Mouse (Mus musculus) c-Kit-positive CD71-negative TER-119-negative erythroid progenitor cells, embryonic 14.5 days (primary cell): ENCODE measurements around the gene Gucy1b1.

Experiments used
- DNase-seq: peaks from one replicate; pipeline ENCODE4 v3.0.0-alpha.2; 2013; ENCODE audit warnings: low read depth

The Gucy1b1 gene

DNA sequence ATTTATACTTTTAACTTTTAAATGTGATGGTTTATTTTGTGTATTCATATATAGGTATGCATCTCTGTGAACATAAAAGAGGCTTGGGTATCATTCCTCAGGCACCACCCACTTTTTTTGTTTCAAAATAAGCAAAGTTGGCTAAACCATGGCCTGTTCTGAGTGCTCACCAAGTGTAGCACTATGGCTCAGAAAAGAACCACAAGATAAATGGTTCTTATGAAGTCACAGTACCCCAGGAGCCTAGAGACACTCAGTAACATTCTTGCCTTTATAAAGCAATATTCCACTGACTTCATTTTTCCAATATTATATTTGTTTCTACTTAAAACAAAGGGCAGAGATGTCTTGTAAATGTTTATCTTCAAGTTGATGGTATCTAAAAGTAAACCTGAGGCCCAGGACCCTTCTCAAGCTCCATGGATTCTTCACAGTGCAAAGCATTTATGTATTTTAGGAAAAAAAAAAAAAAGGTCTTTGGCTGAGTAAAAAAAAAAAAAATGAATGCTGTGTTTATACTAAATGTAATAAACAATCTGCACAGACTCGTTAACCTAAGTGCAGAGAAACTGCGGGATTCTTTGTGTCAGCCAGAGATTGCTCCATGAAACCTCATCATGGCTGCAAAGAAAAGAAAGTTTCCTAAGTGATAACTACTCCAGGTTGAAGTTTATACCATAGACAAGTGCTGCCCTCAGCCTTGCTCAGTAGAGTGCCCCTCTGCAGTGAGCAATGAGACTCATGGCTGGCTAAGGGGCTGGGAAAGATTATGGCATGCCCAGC, 38.0 kb downstream of the Gucy1b1 start:
- no peak for DNase-seq

DNA sequence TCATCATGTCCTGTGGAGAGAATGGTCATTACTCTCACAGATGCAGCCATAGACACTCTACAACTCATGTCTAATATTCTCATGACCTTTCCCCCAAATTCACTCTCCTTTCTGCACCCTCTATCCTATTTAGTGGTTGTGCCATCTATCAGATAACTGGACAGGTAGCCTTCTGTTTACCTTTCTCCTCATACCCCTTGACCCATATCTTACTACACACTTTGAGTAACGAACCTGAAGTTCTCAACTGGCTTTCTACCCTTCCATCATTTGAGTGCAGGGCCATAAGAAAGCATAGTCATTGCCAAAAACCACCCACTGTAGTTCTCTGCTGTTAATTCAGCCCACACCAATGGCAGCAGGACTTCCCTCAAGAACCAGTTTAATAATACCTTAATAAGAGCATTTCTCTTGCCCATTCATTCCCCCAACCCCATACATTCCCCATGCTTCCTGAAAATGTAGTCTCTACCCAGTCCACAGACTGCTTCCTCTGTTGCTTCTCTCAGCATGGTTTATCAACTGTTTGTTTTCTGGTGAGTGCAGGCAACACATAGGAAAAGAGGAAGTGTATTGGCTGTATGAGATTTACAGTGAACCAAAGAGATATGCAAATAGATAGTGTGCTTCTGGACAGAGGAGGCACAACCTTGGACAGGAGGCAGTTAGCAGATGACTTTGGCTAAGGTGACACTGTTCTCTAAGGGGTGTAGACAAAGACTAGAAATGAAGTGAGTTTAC, 44.3 kb downstream of the Gucy1b1 start:
- DNase-seq = no peak

DNA sequence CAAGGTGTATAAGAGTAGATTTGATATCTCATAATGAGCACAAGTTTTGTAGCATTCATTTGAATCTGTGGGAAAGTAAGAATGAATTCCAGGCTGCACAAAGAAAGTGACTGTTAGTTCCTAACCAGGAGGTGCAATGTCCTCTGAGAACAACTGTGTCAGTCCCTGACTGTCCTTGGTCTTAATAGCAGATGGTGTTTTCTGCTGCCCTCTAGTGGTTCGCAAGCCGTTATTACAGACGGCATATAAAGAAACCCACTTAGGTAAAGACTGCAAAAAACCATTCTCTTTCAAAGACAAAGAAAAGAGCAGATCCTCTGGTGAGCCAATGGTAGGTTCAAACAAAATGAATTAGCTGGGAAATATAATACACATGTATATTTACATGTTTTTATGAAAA, 45.3 kb downstream of the Gucy1b1 start:
- no peak for DNase-seq

DNA sequence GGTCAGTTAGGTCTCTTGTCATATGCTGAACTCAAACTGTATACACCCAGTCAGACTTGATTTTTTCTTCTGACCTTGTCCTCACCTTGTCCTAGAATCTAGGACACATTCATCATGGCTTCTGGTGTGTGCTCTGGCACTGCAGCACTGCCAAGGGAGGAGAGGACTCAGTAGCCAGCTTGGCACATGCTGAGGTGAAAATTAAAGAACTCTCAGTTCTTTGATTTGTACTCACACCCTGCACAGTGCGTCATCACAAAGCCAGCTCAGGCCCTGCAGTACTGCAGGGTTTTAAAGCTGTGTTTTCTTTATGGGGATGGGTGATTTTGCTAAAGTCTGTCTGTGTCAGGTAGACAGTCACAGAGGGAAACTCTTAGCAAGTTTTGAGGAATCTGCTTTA, 47.2 kb downstream of the Gucy1b1 start:
- DNase-seq = no peak

DNA sequence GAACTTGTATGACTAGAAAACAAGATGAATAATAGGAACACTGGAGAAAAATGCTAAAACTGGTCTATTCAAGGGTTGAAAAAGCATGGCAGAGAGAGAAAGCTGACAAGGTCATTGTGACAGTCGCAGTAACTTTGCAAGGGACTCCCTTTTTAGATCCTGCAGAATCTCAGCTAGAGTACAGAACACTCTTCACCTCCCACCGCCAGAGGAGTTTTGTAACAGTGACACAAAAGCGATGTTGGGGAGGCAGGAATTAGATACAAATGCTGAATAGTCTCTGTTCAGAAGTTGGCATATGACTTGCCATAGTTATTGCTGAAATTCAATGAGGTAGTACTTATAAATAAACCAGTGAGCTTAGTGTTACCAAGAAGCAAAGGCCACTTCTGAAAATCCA, 51.4 kb downstream of the Gucy1b1 start:
- no peak for DNase-seq

DNA sequence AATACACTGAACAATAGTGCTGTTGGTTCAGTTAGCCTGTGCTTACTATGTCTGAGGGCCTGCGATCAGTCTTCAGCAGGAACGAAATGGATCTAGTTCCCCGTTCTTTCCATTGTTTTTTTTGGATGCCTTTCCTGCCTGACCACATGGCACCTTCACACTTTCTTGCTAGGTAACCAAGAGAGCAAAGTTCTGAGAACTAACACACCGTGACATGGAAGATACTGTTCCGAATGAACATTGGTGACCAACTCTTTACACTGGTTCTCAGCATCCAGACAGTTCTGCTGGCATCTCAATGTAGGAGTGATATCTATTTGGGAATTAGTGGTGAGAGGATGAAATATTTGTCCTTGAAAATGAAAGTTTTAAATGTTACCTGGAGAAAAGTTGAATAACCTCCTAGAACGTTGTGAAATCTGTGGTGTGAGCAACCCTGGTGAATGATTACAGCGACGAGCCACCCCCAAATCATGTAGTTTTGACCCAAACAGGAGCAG, 52.0 kb downstream of the Gucy1b1 start:
- DNase-seq = no peak

DNA sequence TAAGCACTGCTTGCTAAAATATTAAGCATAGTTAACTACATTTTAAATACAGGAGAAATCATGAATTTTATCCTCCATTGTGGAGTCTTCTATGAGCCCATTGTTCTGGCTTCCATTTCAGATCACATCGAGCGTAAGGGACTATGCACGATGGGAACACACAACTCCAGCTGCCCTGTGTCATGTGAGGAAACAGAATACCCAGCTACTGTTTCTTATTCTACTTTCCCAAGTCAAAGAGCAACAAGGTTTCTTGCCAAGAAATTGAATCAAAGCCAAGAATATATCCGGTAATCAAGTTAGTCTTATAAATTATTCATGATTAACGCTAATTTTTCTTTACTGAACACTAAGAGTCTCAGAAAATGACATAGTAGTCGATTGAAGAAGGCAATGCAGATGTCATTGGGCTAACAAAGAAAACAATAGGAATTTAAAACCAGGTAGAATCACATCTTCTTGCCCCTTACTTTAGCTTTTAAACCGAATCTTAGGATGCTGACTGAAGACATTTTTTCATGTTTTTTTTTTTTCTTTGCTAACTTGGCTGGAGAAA, 60.3 kb downstream of the Gucy1b1 start:
- no peak for DNase-seq

DNA sequence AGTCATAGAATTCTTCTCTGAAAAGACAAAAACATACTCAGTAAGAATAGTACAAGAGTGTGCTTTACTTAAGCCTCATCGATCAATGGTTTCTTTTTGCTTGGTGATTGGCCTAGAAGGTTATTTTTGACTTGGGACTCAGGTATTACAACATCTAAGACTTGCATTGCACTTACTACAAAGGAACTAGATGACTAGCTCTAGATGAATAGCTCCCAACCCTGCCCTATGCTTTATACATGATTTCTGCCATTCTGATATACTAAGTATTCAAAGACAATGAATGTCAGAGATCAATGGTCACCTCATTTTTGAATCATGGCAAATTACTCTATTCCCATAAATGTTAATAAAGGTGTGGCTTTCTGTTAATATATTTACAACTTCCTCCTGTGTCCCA, 67.5 kb downstream of the Gucy1b1 start:
- no peak for DNase-seq

DNA sequence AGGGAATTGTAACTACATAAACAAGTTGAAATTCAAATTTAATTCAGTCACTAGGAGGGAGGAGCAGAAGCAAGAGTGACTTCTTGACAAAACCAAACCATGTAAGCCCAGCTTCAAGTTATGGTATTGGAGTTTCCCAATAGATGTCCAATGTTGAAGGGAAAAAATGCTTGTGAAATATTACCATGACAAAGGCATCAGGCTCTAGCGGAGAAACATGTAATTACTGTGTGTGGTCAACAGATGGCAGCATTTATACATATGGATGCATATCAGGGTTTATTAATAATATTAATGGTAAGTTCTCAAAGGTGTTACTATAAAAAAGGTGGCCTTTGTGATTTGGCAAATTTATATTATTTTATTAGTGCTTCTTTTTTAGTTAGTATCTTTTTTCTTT, 78.5 kb downstream of the Gucy1b1 start:
- peak; percentile 22 for DNase-seq

DNA sequence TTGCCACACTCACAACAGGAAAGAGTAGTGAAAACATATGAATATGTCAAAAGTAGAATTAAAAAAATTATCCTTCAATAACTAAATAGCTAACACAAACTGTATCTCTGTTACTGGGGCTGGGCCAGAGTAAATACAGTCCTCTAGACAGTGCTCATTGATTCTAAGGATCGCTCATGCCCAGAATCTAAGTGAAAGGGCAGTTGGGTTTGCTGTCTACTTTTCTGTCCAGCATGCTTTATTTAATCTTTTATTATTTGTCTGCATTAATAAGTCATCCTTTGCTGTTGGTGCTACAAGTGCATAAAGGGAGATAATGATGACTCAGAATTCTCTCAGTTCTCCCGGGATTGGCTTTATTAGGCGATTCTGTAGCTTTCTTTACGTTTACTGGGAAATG, 79.1 kb downstream of the Gucy1b1 start:
- DNase-seq = no peak

DNA sequence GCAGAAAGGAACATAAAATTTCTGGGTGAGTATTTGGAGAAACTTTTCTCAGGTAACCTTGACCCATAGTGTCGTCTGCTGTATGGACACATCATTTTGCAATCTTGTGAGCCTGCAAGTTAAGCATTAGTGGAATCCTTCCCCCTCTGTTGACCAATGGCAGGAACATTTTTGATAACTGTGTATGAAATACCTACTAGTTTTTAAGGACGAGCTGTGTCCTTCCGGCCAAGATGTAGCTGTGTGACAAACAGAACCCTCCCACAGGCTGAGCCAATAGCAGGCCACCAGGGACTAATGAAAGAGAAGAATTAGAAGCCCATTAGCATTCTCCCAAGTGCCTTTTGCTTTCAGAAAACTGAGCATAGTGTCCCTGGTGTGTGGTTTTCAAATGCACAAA, 84.0 kb downstream of the Gucy1b1 start:
- DNase-seq = no peak

DNA sequence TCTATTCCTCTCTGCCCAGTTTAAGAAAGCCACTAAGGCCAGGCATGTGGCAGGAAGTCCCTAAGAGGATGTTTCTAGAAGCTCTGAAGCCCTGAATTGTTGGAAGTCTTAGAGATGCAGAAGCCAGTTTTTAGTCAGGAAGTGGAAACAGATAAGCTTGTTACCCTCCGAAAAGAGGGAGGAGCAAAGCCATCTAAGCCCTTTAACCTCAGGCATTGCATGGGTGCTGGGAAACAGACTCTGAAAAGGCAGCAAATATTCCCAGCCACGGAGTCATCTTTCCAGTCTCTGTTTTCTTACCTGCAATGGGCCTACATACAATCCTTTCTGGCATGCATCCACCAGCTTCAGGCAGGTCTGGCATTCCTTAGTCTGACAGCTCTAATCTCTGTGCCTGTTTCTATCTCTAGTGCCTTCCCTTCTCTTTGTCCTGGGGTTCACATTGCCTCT, 84.8 kb downstream of the Gucy1b1 start:
- no peak for DNase-seq

DNA sequence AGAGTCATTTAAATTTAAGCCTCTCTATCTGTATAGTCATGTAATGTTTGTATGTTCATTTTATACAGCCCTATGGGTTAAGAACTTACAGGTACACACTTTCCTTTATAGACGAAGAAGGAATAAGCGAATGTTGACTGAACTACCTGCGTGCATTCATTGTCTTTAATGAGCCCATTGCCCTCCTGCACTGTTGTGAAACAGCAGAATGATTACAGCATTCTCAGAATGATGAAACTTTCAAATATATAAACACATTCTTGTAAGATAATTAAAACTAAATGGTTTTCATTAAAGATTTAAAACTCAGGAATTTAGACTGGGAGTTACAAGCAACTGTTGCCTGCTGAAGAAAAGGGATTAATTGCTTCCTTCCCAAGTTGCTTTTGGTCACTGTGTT, 86.9 kb downstream of the Gucy1b1 start:
- DNase-seq = no peak

DNA sequence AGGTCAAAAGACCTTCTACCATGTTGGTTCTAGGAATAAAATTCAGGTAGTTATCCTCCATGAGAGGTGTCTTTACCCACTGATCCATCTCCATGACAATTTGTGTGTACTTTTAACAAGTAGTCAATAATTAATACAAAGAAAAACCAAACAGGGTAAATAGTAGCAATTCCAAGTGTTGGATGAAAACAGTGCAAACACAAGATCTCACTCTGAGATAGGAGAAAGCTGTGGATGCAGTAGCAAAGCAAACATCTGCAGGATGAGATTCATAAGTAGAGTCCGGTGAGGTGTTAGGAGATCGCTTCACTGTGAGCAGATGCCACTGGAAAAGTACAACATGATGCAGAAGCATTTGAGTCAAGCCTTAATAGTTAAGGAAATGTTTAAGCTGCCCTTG, 88.4 kb downstream of the Gucy1b1 start:
- no peak for DNase-seq

DNA sequence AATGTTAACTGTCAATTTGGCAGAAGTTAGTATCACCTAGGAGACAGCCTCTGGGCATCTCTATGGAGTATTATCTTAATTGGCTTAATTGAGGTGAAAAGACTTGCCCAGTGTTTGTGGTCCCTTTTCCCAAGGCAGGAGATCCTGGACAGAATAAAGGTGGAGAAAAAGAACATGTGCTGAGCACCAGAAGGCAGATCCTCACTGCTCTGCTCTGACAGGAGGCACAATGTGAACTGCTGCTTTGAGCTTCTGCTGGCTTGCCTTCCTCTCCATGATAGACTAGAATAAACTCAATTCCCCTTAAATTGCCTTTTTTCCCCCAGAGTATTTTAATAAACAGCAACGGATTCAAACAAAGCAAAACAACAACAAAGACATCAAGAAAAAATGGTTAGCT, 89.4 kb downstream of the Gucy1b1 start:
- DNase-seq = no peak

DNA sequence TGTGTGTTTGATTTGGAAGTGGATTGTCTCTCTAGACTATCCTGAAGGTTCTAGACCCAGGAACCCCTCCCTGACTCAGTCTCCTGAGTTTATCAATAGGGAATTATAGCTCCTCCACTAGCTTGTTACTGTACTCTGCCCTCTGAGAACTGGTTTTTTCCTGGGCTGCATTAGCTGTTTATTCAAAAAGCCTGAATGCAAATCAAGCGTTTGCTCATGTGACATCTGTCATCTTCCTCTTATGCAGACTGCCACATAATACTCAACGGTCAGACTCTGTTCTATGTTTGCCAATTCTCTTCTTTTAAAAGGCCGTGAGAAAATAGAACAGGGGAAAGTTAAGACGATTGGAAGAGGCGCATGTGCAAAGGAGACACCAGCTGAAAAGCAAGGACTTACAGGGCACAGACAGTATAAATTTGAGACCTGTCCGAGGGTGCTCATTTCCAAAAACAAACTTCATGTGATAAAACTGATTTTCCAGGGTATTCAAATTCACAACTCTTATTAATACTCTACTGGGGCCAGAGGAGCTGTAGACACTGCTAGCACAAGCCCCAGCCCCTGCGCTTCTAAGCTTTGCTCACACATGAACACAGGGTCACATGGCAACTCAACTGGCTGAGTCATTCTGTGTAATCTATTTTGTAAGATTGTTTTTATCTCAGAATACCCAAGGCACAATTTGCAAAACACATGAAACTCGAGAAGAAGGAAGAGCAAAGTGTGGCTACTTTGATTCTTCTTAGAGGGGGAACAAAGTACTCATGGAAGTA, 91.2 kb downstream of the Gucy1b1 start:
- no peak for DNase-seq
